Mouse (Mus musculus) hindbrain, embryonic 15.5 days (tissue): Measurements from ENCODE around the gene 4933415A04Rik. TPM values are rescaled to one million over a fixed set of nuclear protein-coding genes. Genes with fewer than 3 reads are reported as not detected.

ENCODE experiments used
- ATAC-seq: fragments of 200-750 bp; cut with Nextera tagmentation; 2 replicates; pipeline ENCODE4 v1.8.0; 2017; ENCODE audit warnings: low read depth, moderate number of reproducible peaks, moderate TSS enrichment; ENCODE audit not compliant: low FRiP score
- H3K27ac ChIP-seq: fragments of 300-500 bp; sonication (generic); replicated peaks from 2 replicates; pipeline ENCODE4 v1.5.1; 2015; ENCODE audit warnings: mild to moderate bottlenecking, inconsistent platforms
- H3K27me3 ChIP-seq: fragments of 300-500 bp; sonication (generic); 2 replicates; pipeline ENCODE4 v1.6.1; 2015; ENCODE audit warnings: control low read depth, inconsistent platforms
- H3K36me3 ChIP-seq: fragments of 300-500 bp; sonication (generic); 2 replicates; pipeline ENCODE4 v1.6.1; 2015; ENCODE audit warnings: control low read depth, inconsistent platforms
- H3K4me1 ChIP-seq: fragments of 300-500 bp; sonication (generic); replicated peaks from 2 replicates; pipeline ENCODE4 v1.6.1; 2015; ENCODE audit warnings: control low read depth, inconsistent platforms
- H3K4me2 ChIP-seq: fragments of 300-500 bp; sonication (generic); 2 replicates; pipeline ENCODE4 v1.6.1; 2015; ENCODE audit warnings: moderate library complexity, mild to moderate bottlenecking, inconsistent platforms
- H3K4me3 ChIP-seq: fragments of 300-500 bp; sonication (generic); 2 replicates; pipeline ENCODE4 v1.5.1; 2015; ENCODE audit warnings: mild to moderate bottlenecking, inconsistent platforms
- H3K9ac ChIP-seq: fragments of 300-500 bp; sonication (generic); 2 replicates; pipeline ENCODE4 v1.6.1; 2015; ENCODE audit warnings: inconsistent platforms
- H3K9me3 ChIP-seq: fragments of 300-500 bp; sonication (generic); 2 replicates; pipeline ENCODE4 v1.6.1; 2016; ENCODE audit warnings: control low read depth, inconsistent platforms
- WGBS: fragments of 180-500 bp; shearing (Covaris S2); methylation state at CpG from one replicate; pipeline ENCODE4 v1.1.7; 2015; 5-methylcytosine and 5-hydroxymethylcytosine counted together
- polyA plus RNA-seq: library from polyadenylated mRNA; unstranded; fragments of >200 nt; fragmentation: Nextera tagmentation; extraction: Ambion mirVana; gene quantifications from 2 replicates; pipeline ENCODE4 v1.2.1, GENCODE M21; 2015

4933415A04Rik gene
- 3.4 and 3.8 TPM in 2 replicates for polyA plus RNA-seq

- H3K4me3 ChIP-seq: no peak within 1 kb of the TSS
- ATAC-seq: no peak
- 75% methylated on average over 7 of the region's 7 CpGs for WGBS
These were observed at the start of gene 4933415A04Rik for GRCm38 (mm10) chr11:43586324-43587090. 4933415A04Rik (plus strand) TSS chr11:43587040.

GRCm38 (mm10) chr11:43537074-43537473 lies 49.8 kb upstream of the 4933415A04Rik start:
- no peak for ATAC-seq
- Histone ChIP-seq H3K9me3 (no peaks in the 10 kb centered on the region), H3K4me1 (peaks cover 16% of the 10 kb centered on the region), H3K4me3 (no peak overlapping the region), H3K9ac (no peak overlapping the region), H3K4me2 (no peak overlapping the region), H3K27ac (no peak overlapping the region), H3K27me3 (no peaks in the 10 kb centered on the region), H3K36me3 (no peaks in the 10 kb centered on the region)
- WGBS: 84% methylated on average over 6 of the region's 6 CpGs

More at GRCm38 (mm10) chr11:43586324-43587090, at the start of gene 4933415A04Rik:
- Histone ChIP-seq H3K9ac (no peak within 1 kb of the TSS), H3K36me3 (no peaks in the 10 kb centered on the region; the same call in 1 of the 2 replicates), H3K4me2 (no peak within 1 kb of the TSS), H3K27ac (no peak within 1 kb of the TSS), H3K27me3 (no peaks in the 10 kb centered on the region), H3K4me1 (0 out of 2 replicates have a peak, but pooled peaks cover 6% of the 10 kb centered on the region), H3K9me3 (no peaks in the 10 kb centered on the region)

GRCm38 (mm10) chr11:43539863-43540262 lies 47.0 kb upstream of the 4933415A04Rik start:
- no peak overlapping the region for H3K4me2 ChIP-seq
- WGBS: 18% methylated on average over 6 of the region's 6 CpGs
- 0 out of 2 replicates have a peak overlapping the region, but pooled peaks have one; percentile 10 for H3K27ac ChIP-seq

GRCm38 (mm10) chr11:43543711-43544466 lies 43.0 kb upstream of the 4933415A04Rik start:
- 95% methylated on average over 15 of the region's 15 CpGs for WGBS
- no peak overlapping the region for H3K27ac ChIP-seq
- no peaks in the 10 kb centered on the region for H3K27me3 ChIP-seq
- no peak overlapping the region for H3K4me2 ChIP-seq
- no peak overlapping the region for H3K4me3 ChIP-seq
- ATAC-seq: no peak
- H3K36me3 ChIP-seq: no peaks in the 10 kb centered on the region
- H3K4me1 ChIP-seq: peaks cover 24% of the 10 kb centered on the region
- no peaks in the 10 kb centered on the region for H3K9me3 ChIP-seq
- no peak overlapping the region for H3K9ac ChIP-seq

More at GRCm38 (mm10) chr11:43539863-43540262, 47.0 kb upstream of the 4933415A04Rik start:
- Histone ChIP-seq H3K4me1 (peaks cover 14% of the 10 kb centered on the region), H3K36me3 (no peaks in the 10 kb centered on the region), H3K4me3 (no peak overlapping the region), H3K27me3 (no peaks in the 10 kb centered on the region), H3K9ac (no peak overlapping the region), H3K9me3 (no peaks in the 10 kb centered on the region)
- peak; percentile 74; the same call in 1 of the 2 replicates for ATAC-seq

GRCm38 (mm10) chr11:43544819-43545218 lies 42.0 kb upstream of the 4933415A04Rik start:
- no peaks in the 10 kb centered on the region for H3K36me3 ChIP-seq
- no peak for ATAC-seq
- no peaks in the 10 kb centered on the region for H3K9me3 ChIP-seq
- no peak overlapping the region for H3K4me3 ChIP-seq
- no peaks in the 10 kb centered on the region for H3K27me3 ChIP-seq
- H3K4me1 ChIP-seq: peaks cover 24% of the 10 kb centered on the region
- 91% methylated on average over 7 of the region's 7 CpGs for WGBS
- H3K4me2 ChIP-seq: no peak overlapping the region
- no peak overlapping the region for H3K9ac ChIP-seq
- no peak overlapping the region for H3K27ac ChIP-seq

GRCm38 (mm10) chr11:43545873-43546475 lies 40.9 kb upstream of the 4933415A04Rik start:
- no peak for ATAC-seq
- 50% methylated on average over 16 of the region's 16 CpGs for WGBS
- Histone ChIP-seq H3K27ac (no peak overlapping the region), H3K9me3 (no peaks in the 10 kb centered on the region), H3K36me3 (no peaks in the 10 kb centered on the region), H3K27me3 (no peaks in the 10 kb centered on the region), H3K4me2 (no peak overlapping the region), H3K4me1 (peaks cover 26% of the 10 kb centered on the region), H3K9ac (no peak overlapping the region), H3K4me3 (no peak overlapping the region)

GRCm38 (mm10) chr11:43546678-43547077 lies 40.2 kb upstream of the 4933415A04Rik start:
- no peak overlapping the region for H3K4me2 ChIP-seq
- WGBS: 59% methylated on average over 4 of the region's 4 CpGs
- H3K27ac ChIP-seq: no peak overlapping the region
- ATAC-seq: no peak
- no peaks in the 10 kb centered on the region for H3K9me3 ChIP-seq
- H3K4me3 ChIP-seq: no peak overlapping the region
- H3K36me3 ChIP-seq: no peaks in the 10 kb centered on the region
- H3K4me1 ChIP-seq: peaks cover 26% of the 10 kb centered on the region
- no peak overlapping the region for H3K9ac ChIP-seq
- H3K27me3 ChIP-seq: no peaks in the 10 kb centered on the region

GRCm38 (mm10) chr11:43548148-43548547 lies 38.7 kb upstream of the 4933415A04Rik start:
- WGBS: 20% methylated on average over 7 of the region's 7 CpGs
- peak overlapping the region; percentile 44 for H3K27ac ChIP-seq
- ATAC-seq: peak; percentile 73
- no peak overlapping the region for H3K4me3 ChIP-seq
- H3K27me3 ChIP-seq: no peaks in the 10 kb centered on the region
- H3K9ac ChIP-seq: no peak overlapping the region
- peaks cover 26% of the 10 kb centered on the region for H3K4me1 ChIP-seq
- H3K9me3 ChIP-seq: no peaks in the 10 kb centered on the region
- no peaks in the 10 kb centered on the region for H3K36me3 ChIP-seq
- no peak overlapping the region for H3K4me2 ChIP-seq

GRCm38 (mm10) chr11:43548657-43549435 lies 38.0 kb upstream of the 4933415A04Rik start:
- Histone ChIP-seq H3K4me2 (no peak overlapping the region), H3K27me3 (no peaks in the 10 kb centered on the region), H3K9me3 (no peaks in the 10 kb centered on the region), H3K4me3 (no peak overlapping the region), H3K9ac (no peak overlapping the region), H3K4me1 (peaks cover 26% of the 10 kb centered on the region), H3K36me3 (no peaks in the 10 kb centered on the region), H3K27ac (peak overlapping the region; percentile 44)
- no peak for ATAC-seq
- 72% methylated on average over 12 of the region's 12 CpGs for WGBS

GRCm38 (mm10) chr11:43549701-43550100 lies 37.1 kb upstream of the 4933415A04Rik start:
- H3K4me1 ChIP-seq: peaks cover 26% of the 10 kb centered on the region
- H3K9ac ChIP-seq: no peak overlapping the region
- H3K27ac ChIP-seq: no peak overlapping the region
- H3K9me3 ChIP-seq: no peaks in the 10 kb centered on the region
- no peaks in the 10 kb centered on the region for H3K36me3 ChIP-seq
- H3K4me3 ChIP-seq: no peak overlapping the region
- H3K27me3 ChIP-seq: no peaks in the 10 kb centered on the region
- 48% methylated on average over 11 of the region's 11 CpGs for WGBS
- ATAC-seq: no peak
- H3K4me2 ChIP-seq: no peak overlapping the region

GRCm38 (mm10) chr11:43551756-43552155 lies 35.1 kb upstream of the 4933415A04Rik start:
- WGBS: 94% methylated on average over 3 of the region's 3 CpGs
- H3K4me1 ChIP-seq: peaks cover 26% of the 10 kb centered on the region
- H3K9me3 ChIP-seq: no peaks in the 10 kb centered on the region
- H3K4me2 ChIP-seq: no peak overlapping the region
- no peak overlapping the region for H3K27ac ChIP-seq
- no peaks in the 10 kb centered on the region for H3K27me3 ChIP-seq
- no peak overlapping the region for H3K4me3 ChIP-seq
- no peak overlapping the region for H3K9ac ChIP-seq
- ATAC-seq: no peak
- no peaks in the 10 kb centered on the region for H3K36me3 ChIP-seq
